Mouse (Mus musculus) frontal cortex, adult 2 months (tissue): ENCODE measurements around the gene Psma1. TPM values are rescaled to one million over a fixed set of nuclear protein-coding genes. Genes with fewer than 3 reads are reported as not detected.

Experiments
- DNase-seq, 2 experiments: peaks; one replicate each; pipeline ENCODE4 v3.0.0; 2022; ENCODE audit warnings: low spot score in 1 of 2; ENCODE audit errors: extremely low spot score in 1 of 2
- polyA plus RNA-seq: library from polyadenylated mRNA; depleted of rRNA; stranded (reverse); fragments of >200 nt; gene quantifications from 2 replicates; pipeline ENCODE4 v1.2.3, GENCODE M21; 2012; rRNA removed

Psma1 gene
- polyA plus RNA-seq, 1 experiment, result 166 TPM

DNA sequence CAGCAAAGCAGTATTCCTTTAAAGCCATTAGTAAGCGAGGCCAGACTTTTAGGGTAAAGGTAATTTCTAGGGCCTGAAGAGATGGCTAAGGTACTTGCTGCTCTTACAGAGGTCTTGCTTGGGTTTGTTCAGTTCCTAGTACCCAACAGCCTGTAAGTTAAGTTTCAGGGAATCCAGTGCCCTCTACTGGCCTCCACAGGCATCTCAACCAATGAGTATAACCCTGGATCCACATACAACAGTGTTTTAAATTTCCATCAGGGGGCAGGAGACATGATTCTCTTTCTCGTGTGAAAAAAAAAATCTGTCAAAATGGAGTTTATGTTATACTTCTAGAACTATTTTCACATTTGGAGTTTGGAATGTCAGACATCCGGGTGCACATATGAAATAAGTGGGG, 5.8 kb upstream of the Psma1 start:
- DNase-seq, result peak in 1 of 2 experiments; percentile 32

DNA sequence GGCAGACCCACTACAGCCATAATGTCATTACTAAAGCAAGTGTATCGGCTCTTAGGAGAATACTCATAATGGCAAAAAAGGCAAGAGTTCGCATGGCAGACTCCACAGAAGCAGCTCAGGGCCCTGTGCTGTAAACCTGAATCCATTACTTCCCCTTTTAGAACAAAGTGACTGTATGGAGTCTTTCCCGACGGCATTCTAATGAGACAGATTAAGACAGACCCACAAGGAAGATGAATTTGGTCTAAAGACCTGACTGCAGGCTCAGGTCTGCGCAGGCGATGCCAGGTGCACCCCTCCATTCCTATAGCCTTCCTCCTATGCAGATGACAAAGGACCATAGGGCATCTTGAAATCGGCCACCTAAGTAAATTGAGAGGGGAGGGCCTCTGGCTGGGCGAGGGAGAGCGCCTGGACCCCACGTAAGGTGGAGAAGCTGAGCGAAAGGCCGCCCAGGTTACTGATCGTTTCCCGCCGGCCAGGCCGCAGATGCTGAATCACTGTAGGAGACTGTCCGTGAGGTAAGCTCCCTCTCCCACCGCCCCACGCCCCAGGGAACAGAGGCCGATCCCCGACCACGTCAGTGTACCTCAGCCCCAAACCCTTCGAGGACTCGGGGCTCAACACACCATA, 430 bp downstream of the Psma1 start:
- DNase-seq, result no peak

DNA sequence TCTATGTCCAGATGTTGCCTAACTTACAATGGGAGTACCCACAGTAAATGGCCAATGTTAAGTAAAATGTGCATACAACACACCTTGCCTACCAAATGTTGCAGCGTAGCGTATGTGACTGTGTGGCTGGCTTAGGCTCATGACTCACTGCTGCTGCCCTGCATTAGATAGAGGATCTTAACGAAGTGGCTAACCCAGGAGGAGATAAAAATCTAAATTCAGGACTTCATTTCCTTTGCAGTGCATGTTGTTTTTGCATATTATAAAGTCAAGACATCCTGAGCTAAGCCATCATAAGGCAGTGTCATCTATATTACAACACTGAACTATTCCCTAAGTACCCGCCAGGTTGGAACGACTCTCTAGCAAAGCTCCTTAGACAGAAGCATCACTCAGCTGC, 7.5 kb downstream of the Psma1 start:
- no peak for DNase-seq

- peak; percentile 86 to 95 for DNase-seq
These were observed 21.8 kb downstream of the Psma1 start, which contains the start of gene Copb1 for GRCm38 (mm10) chr7:114253885-114254833. Copb1 (minus strand) TSS chr7:114254711.

GRCm38 (mm10) chr7:114251684-114252083, 24.2 kb downstream of the Psma1 start:
- DNase-seq, result no peak

GRCm38 (mm10) chr7:114233980-114234379, 41.9 kb downstream of the Psma1 start:
- DNase-seq, result no peak

- DNase-seq, result no peak
These were observed 42.9 kb downstream of the Psma1 start for GRCm38 (mm10) chr7:114232982-114233381.

GRCm38 (mm10) chr7:114231857-114232256, 44.1 kb downstream of the Psma1 start:
- DNase-seq, result no peak

DNA sequence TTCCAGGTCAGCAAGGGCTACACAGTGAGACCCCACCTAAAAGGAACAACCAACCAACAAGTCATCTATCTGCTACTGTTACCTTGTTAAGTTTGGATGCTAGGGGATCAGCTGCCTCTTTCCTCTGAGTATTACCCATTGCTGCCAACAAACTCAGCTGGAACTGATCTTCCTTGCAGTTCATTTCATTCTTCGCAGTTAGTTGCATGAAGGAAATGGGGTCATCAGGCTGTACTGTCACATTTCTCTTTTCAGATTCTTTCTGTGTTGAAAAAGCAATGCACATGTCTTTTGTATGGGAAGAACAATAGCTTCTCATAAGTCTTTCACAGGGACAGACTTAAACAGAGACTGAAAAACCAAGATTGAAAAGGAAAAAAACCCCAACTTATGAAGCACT, 49.4 kb downstream of the Psma1 start:
- DNase-seq, result no peak

- no peak for DNase-seq
These were observed 55.5 kb downstream of the Psma1 start for GRCm38 (mm10) chr7:114220433-114220832.

- no peak for DNase-seq
These were observed 59.0 kb downstream of the Psma1 start for GRCm38 (mm10) chr7:114216908-114217307.

Other genes starting within 250 kb of the Psma1 start
- 19.0 and 19.6 TPM in 2 replicates for gene Rras2, start 158.3 kb downstream of the Psma1 start, polyA plus RNA-seq
- 40.2 and 46.2 TPM in 2 replicates for gene Copb1, start 21.4 kb downstream of the Psma1 start, polyA plus RNA-seq
- gene Pde3b, start 139.2 kb upstream of the Psma1 start, polyA plus RNA-seq, result 6.8 and 8.1 TPM in 2 replicates